Mouse (Mus musculus): Measurements from ENCODE around the gene Crbn.

Gene Crbn

GRCm38 (mm10) chr6:106799333-106800226 lies at the start of gene Crbn:
Gene Crbn, minus strand, starts transcription at chr6:106800077.
- peak; percentile 80 for DNase-seq (ENCODE audit: low spot score)

- DNase-seq (ENCODE audit: low spot score): no peak
These were observed 40.3 kb upstream of the Crbn start for GRCm38 (mm10) chr6:106840181-106840580.

- no peak for DNase-seq (ENCODE audit: low spot score)
These were observed 38.2 kb upstream of the Crbn start for GRCm38 (mm10) chr6:106838053-106838452.

- no peak for DNase-seq (ENCODE audit: low spot score)
These were observed 35.4 kb upstream of the Crbn start for GRCm38 (mm10) chr6:106835316-106835715.

- DNase-seq (ENCODE audit: low spot score): peak; percentile 18
These were observed 22.5 kb upstream of the Crbn start for GRCm38 (mm10) chr6:106822329-106822728.

- DNase-seq (ENCODE audit: low spot score): no peak
These were observed 20.7 kb upstream of the Crbn start for GRCm38 (mm10) chr6:106820566-106820965.

GRCm38 (mm10) chr6:106819906-106820305 lies 20.0 kb upstream of the Crbn start:
- DNase-seq (ENCODE audit: low spot score): no peak

- DNase-seq (ENCODE audit: low spot score): no peak
These were observed 19.4 kb upstream of the Crbn start for GRCm38 (mm10) chr6:106819246-106819645.

- no peak for DNase-seq (ENCODE audit: low spot score)
These were observed 10.8 kb upstream of the Crbn start for GRCm38 (mm10) chr6:106810686-106811085.

- DNase-seq (ENCODE audit: low spot score): no peak
These were observed 9.3 kb upstream of the Crbn start for GRCm38 (mm10) chr6:106809161-106809560.

GRCm38 (mm10) chr6:106804904-106805303 lies 5.0 kb upstream of the Crbn start:
- DNase-seq (ENCODE audit: low spot score): peak; percentile 49

GRCm38 (mm10) chr6:106800227-106800557 lies 315 bp upstream of the Crbn start:
- DNase-seq (ENCODE audit: low spot score): no peak

- DNase-seq (ENCODE audit: low spot score): no peak
These were observed 5.6 kb downstream of the Crbn start for GRCm38 (mm10) chr6:106794094-106794814.

- DNase-seq (ENCODE audit: low spot score): no peak
These were observed 6.3 kb downstream of the Crbn start for GRCm38 (mm10) chr6:106793621-106794020.

GRCm38 (mm10) chr6:106793088-106793487 lies 6.8 kb downstream of the Crbn start:
- no peak for DNase-seq (ENCODE audit: low spot score)

GRCm38 (mm10) chr6:106792486-106792885 lies 7.4 kb downstream of the Crbn start:
- DNase-seq (ENCODE audit: low spot score): no peak

GRCm38 (mm10) chr6:106791429-106791828 lies 8.4 kb downstream of the Crbn start:
- DNase-seq (ENCODE audit: low spot score): no peak

- no peak for DNase-seq (ENCODE audit: low spot score)
These were observed 12.7 kb downstream of the Crbn start for GRCm38 (mm10) chr6:106787138-106787537.

- DNase-seq (ENCODE audit: low spot score): no peak
These were observed 29.8 kb downstream of the Crbn start for GRCm38 (mm10) chr6:106770046-106770445.

- DNase-seq (ENCODE audit: low spot score): no peak
These were observed 30.5 kb downstream of the Crbn start for GRCm38 (mm10) chr6:106769290-106769866.

- peak; percentile 94 for DNase-seq (ENCODE audit: low spot score)
These were observed 31.1 kb downstream of the Crbn start, which contains the start of gene Trnt1 for GRCm38 (mm10) chr6:106768640-106769289. Gene Trnt1, plus strand, starts transcription at chr6:106769120.

GRCm38 (mm10) chr6:106766774-106767173 lies 33.1 kb downstream of the Crbn start:
- DNase-seq (ENCODE audit: low spot score): no peak

Data from left cerebral cortex, adult 11 months (tissue).